Mouse (Mus musculus) urinary bladder, postnatal 4 days (tissue): Measurements from ENCODE around the gene Ranbp9.
"Not testable (repeated sequence)": the region's sequence is repeated elsewhere in the genome, so short reads cannot be mapped to it uniquely, and the experiment has no call there.

ENCODE experiments used
- DNase-seq, 2 experiments: peaks; one replicate each; pipeline ENCODE4 v3.0.0; 2021 to 2022; ENCODE audit warnings: low spot score in 2 of 2

Ranbp9 gene

GRCm38 (mm10) chr13:43496660-43497059 is 15.6 kb upstream of the Ranbp9 start:
- no peak for DNase-seq

- no peak for DNase-seq
These were observed 14.6 kb upstream of the Ranbp9 start for GRCm38 (mm10) chr13:43495645-43496044.

- DNase-seq: no peak
These were observed 12.6 kb upstream of the Ranbp9 start for GRCm38 (mm10) chr13:43493725-43494124.

- no peak for DNase-seq
These were observed 12.0 kb upstream of the Ranbp9 start for GRCm38 (mm10) chr13:43493058-43493481.

- DNase-seq: no peak
These were observed 5.6 kb upstream of the Ranbp9 start for GRCm38 (mm10) chr13:43486501-43487213.

GRCm38 (mm10) chr13:43485278-43485976 is 4.3 kb upstream of the Ranbp9 start:
- DNase-seq: no peak

- DNase-seq: no peak
These were observed 1.7 kb upstream of the Ranbp9 start for GRCm38 (mm10) chr13:43482782-43483181.

GRCm38 (mm10) chr13:43481859-43482245 is 770 bp upstream of the Ranbp9 start:
- DNase-seq: no peak

GRCm38 (mm10) chr13:43480595-43480956 is 506 bp downstream of the Ranbp9 start:
- DNase-seq: no peak

- DNase-seq: peak in 1 of 2 experiments; percentile 25
These were observed 1.1 kb downstream of the Ranbp9 start for GRCm38 (mm10) chr13:43479767-43480571.

- no peak for DNase-seq
These were observed 1.9 kb downstream of the Ranbp9 start for GRCm38 (mm10) chr13:43479024-43479705.

- no peak for DNase-seq
These were observed 2.5 kb downstream of the Ranbp9 start for GRCm38 (mm10) chr13:43478586-43478985.

- DNase-seq: no peak
These were observed 3.9 kb downstream of the Ranbp9 start for GRCm38 (mm10) chr13:43477098-43477697.

- DNase-seq: no peak
These were observed 4.9 kb downstream of the Ranbp9 start for GRCm38 (mm10) chr13:43476226-43476625.

GRCm38 (mm10) chr13:43474722-43475121 is 6.4 kb downstream of the Ranbp9 start:
- DNase-seq: no peak

GRCm38 (mm10) chr13:43471861-43472260 is 9.2 kb downstream of the Ranbp9 start:
- DNase-seq: not testable (repeated sequence)

GRCm38 (mm10) chr13:43469607-43470006 is 11.5 kb downstream of the Ranbp9 start:
- DNase-seq: no peak

GRCm38 (mm10) chr13:43464605-43465004 is 16.5 kb downstream of the Ranbp9 start:
- DNase-seq: no peak

- DNase-seq: no peak
These were observed 23.9 kb downstream of the Ranbp9 start for GRCm38 (mm10) chr13:43457161-43457560.

GRCm38 (mm10) chr13:43454431-43454830 is 26.7 kb downstream of the Ranbp9 start:
- DNase-seq: no peak

- DNase-seq: no peak
These were observed 28.1 kb downstream of the Ranbp9 start for GRCm38 (mm10) chr13:43452843-43453605.
